Mouse (Mus musculus) erythroblast, embryonic 14.5 days (primary cell): ENCODE measurements around the gene Hip1r.

Source experiments
- GATA1 ChIP-seq: IDR thresholded peaks from 2 replicates; pipeline ENCODE4 v1.6.1; 2012; ENCODE audit warnings: low read length, inconsistent platforms, mixed read lengths
- TAL1 ChIP-seq: IDR thresholded peaks from 3 replicates; pipeline ENCODE4 v1.6.1; 2012; ENCODE audit warnings: low read length, inconsistent platforms, mixed read lengths

DNA sequence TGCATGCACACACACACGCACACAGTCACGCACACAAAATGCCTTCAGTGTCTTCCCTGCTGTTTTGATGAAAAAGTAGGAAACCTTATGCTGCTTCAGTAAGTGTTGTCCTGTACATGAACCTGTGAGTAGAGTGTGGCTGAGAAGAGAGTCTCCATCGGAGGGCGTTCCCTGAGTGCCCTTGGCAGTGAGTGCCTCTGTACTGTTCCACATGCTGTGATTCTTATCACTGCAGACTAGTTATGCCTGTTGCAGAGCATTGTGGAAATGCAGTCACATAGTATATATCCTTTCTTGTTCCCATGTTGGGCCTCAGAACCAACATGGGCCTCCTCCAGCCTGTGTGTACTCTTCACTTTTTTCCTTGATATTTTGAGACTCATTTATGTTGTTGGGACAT, 9.2 kb upstream of the Hip1r start:
- TF ChIP-seq GATA1: no peak
- TF ChIP-seq TAL1: no peak
